Mouse (Mus musculus): ENCODE measurements around the gene Gm28372. TPM values are rescaled to one million over a fixed set of nuclear protein-coding genes. Genes with fewer than 3 reads are reported as not detected.

Gene Gm28372
- polyA plus RNA-seq, 1 experiment from 2014 or later, result 0.23 TPM

GRCm38 (mm10) chr2:130383895-130384294, 21.1 kb upstream of the Gm28372 start:
- Histone ChIP-seq H3K4me1 (ENCODE audit: control insufficient read depth, insufficient read depth, low read length) (no peaks in the 10 kb centered on the region), H3K27me3 (ENCODE audit: control insufficient read depth, insufficient read depth, low read length) (no peaks in the 10 kb centered on the region), H3K27ac (ENCODE audit: low read depth, low read length) (no peak overlapping the region), H3K36me3 (ENCODE audit: control insufficient read depth, insufficient read depth, low read length) (no peaks in the 10 kb centered on the region), H3K9ac (replicated peaks; ENCODE audit: low read depth, low read length) (no peak overlapping the region), H3K9me3 (ENCODE audit: control insufficient read depth, low read length) (no peaks in the 10 kb centered on the region), H3K4me2 (ENCODE audit: low read depth, low read length) (no peak overlapping the region), H3K4me3 (ENCODE audit: low read depth, low read length) (no peak overlapping the region)
- 72% methylated on average over 6 of the region's 6 CpGs for WGBS
- ATAC-seq (ENCODE audit: low read depth), result no peak

DNA sequence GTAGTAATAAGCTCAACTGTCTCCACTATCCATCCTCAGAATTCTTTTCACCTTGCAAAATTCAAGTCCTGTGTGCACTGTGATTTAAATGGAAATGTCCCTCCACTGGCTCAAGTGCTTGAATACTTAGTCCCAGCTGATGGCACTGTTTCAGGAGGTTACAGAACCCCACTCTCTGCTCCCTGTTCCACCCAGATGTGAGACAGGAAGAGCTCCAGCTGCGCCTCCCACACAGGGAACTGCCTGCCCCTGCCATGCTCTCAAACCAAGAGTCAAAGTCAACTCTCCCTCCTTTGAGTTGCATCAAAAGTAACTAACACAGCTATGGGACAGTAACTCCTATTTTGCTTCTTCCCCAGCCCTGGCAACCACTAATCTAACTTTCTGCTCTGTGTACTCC, 18.8 kb upstream of the Gm28372 start:
- no peaks in the 10 kb centered on the region for H3K4me1 ChIP-seq (ENCODE audit: control insufficient read depth, insufficient read depth, low read length)
- no peaks in the 10 kb centered on the region for H3K27me3 ChIP-seq (ENCODE audit: control insufficient read depth, insufficient read depth, low read length)
- no peaks in the 10 kb centered on the region for H3K36me3 ChIP-seq (ENCODE audit: control insufficient read depth, insufficient read depth, low read length)
- 70% methylated on average over 1 of the region's 1 CpGs for WGBS
- H3K27ac ChIP-seq (ENCODE audit: low read depth, low read length), result no peak overlapping the region
- no peak overlapping the region for H3K4me2 ChIP-seq (ENCODE audit: low read depth, low read length)
- no peaks in the 10 kb centered on the region for H3K9me3 ChIP-seq (ENCODE audit: control insufficient read depth, low read length)
- no peak overlapping the region for H3K4me3 ChIP-seq (ENCODE audit: low read depth, low read length)
- no peak overlapping the region for H3K9ac ChIP-seq (replicated peaks; ENCODE audit: low read depth, low read length)
- no peak for ATAC-seq (ENCODE audit: low read depth)

DNA sequence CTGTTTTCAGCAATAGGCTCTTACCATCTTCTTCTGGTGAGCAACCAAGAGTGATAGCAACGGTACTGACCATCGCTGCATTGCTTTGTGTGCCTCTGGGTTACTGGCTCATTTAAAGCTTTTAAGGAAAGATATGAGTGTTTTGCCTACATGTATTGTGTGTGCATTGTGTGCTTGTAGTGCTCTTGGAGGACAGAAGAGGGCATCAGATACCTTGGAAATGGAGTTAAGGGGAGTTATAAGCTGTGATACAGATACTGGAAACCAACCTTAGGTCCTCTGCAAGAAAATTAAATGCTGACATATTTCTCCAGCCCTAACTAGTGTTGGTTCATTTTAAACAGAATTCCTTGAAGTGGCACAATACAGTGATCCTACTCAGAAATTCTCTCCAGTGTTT, 16.2 kb upstream of the Gm28372 start:
- WGBS, result 77% methylated on average over 2 of the region's 2 CpGs
- H3K36me3 ChIP-seq (ENCODE audit: control insufficient read depth, insufficient read depth, low read length), result no peaks in the 10 kb centered on the region
- no peaks in the 10 kb centered on the region for H3K27me3 ChIP-seq (ENCODE audit: control insufficient read depth, insufficient read depth, low read length)
- H3K4me3 ChIP-seq (ENCODE audit: low read depth, low read length), result no peak overlapping the region
- ATAC-seq (ENCODE audit: low read depth), result no peak
- H3K27ac ChIP-seq (ENCODE audit: low read depth, low read length), result no peak overlapping the region
- H3K4me2 ChIP-seq (ENCODE audit: low read depth, low read length), result no peak overlapping the region
- no peak overlapping the region for H3K9ac ChIP-seq (replicated peaks; ENCODE audit: low read depth, low read length)
- no peaks in the 10 kb centered on the region for H3K4me1 ChIP-seq (ENCODE audit: control insufficient read depth, insufficient read depth, low read length)
- no peaks in the 10 kb centered on the region for H3K9me3 ChIP-seq (ENCODE audit: control insufficient read depth, low read length)

- no peaks in the 10 kb centered on the region for H3K27me3 ChIP-seq (ENCODE audit: control insufficient read depth, insufficient read depth, low read length)
- no peaks in the 10 kb centered on the region for H3K4me1 ChIP-seq (ENCODE audit: control insufficient read depth, insufficient read depth, low read length)
- WGBS, result 83% methylated on average over 11 of the region's 11 CpGs
- no peak overlapping the region for H3K4me2 ChIP-seq (ENCODE audit: low read depth, low read length)
- H3K4me3 ChIP-seq (ENCODE audit: low read depth, low read length), result no peak overlapping the region
- no peaks in the 10 kb centered on the region for H3K36me3 ChIP-seq (ENCODE audit: control insufficient read depth, insufficient read depth, low read length)
- H3K9me3 ChIP-seq (ENCODE audit: control insufficient read depth, low read length), result no peaks in the 10 kb centered on the region
- no peak overlapping the region for H3K9ac ChIP-seq (replicated peaks; ENCODE audit: low read depth, low read length)
- ATAC-seq (ENCODE audit: low read depth), result no peak
- H3K27ac ChIP-seq (ENCODE audit: low read depth, low read length), result no peak overlapping the region
These were observed 13.9 kb upstream of the Gm28372 start for GRCm38 (mm10) chr2:130390993-130391625.

- H3K4me2 ChIP-seq (ENCODE audit: low read depth, low read length), result no peak overlapping the region
- WGBS, result 90% methylated on average over 3 of the region's 3 CpGs
- no peak for ATAC-seq (ENCODE audit: low read depth)
- no peaks in the 10 kb centered on the region for H3K27me3 ChIP-seq (ENCODE audit: control insufficient read depth, insufficient read depth, low read length)
- H3K36me3 ChIP-seq (ENCODE audit: control insufficient read depth, insufficient read depth, low read length), result no peaks in the 10 kb centered on the region
- no peak overlapping the region for H3K9ac ChIP-seq (replicated peaks; ENCODE audit: low read depth, low read length)
- H3K27ac ChIP-seq (ENCODE audit: low read depth, low read length), result no peak overlapping the region
- peaks cover 8% of the 10 kb centered on the region; the same call in 1 of the 2 replicates for H3K4me1 ChIP-seq (ENCODE audit: control insufficient read depth, insufficient read depth, low read length)
- no peaks in the 10 kb centered on the region for H3K9me3 ChIP-seq (ENCODE audit: control insufficient read depth, low read length)
- no peak overlapping the region for H3K4me3 ChIP-seq (ENCODE audit: low read depth, low read length)
These were observed 12.2 kb upstream of the Gm28372 start for GRCm38 (mm10) chr2:130392836-130393235.

DNA sequence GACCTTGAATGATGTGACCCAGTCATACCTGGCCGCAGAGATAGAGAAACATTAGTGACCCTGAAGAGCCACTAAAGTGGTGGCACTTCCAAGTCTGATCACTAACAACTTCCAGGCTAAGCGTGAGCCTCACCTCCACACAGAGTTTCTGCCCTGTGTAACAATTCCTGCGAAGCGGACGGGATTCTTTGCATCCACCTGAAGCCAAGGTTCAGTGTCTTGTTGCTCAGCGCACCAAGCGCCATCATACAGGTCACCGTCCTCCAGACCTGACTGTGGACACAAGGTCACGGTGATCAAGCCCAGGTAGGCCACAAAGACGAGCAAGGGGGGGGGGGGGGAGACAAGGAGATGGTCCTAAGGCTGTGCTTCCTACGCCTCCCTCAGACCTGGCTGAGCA, 9.3 kb upstream of the Gm28372 start:
- Histone ChIP-seq H3K4me1 (ENCODE audit: control insufficient read depth, insufficient read depth, low read length) (peaks cover 8% of the 10 kb centered on the region; the same call in 1 of the 2 replicates), H3K27me3 (ENCODE audit: control insufficient read depth, insufficient read depth, low read length) (no peaks in the 10 kb centered on the region), H3K27ac (ENCODE audit: low read depth, low read length) (no peak overlapping the region), H3K9me3 (ENCODE audit: control insufficient read depth, low read length) (no peaks in the 10 kb centered on the region), H3K4me2 (ENCODE audit: low read depth, low read length) (no peak overlapping the region), H3K9ac (replicated peaks; ENCODE audit: low read depth, low read length) (no peak overlapping the region), H3K36me3 (ENCODE audit: control insufficient read depth, insufficient read depth, low read length) (no peaks in the 10 kb centered on the region), H3K4me3 (ENCODE audit: low read depth, low read length) (no peak overlapping the region)
- ATAC-seq (ENCODE audit: low read depth), result no peak
- 96% methylated on average over 11 of the region's 11 CpGs for WGBS

GRCm38 (mm10) chr2:130397186-130397985, 7.7 kb upstream of the Gm28372 start, which contains the start of gene Cpxm1:
Cpxm1 (minus strand) TSS chr2:130397574.
- H3K9me3 ChIP-seq (ENCODE audit: control insufficient read depth, low read length), result no peaks in the 10 kb centered on the region
- no peaks in the 10 kb centered on the region for H3K36me3 ChIP-seq (ENCODE audit: control insufficient read depth, insufficient read depth, low read length)
- no peaks in the 10 kb centered on the region for H3K27me3 ChIP-seq (ENCODE audit: control insufficient read depth, insufficient read depth, low read length)
- under 1% methylated on average over 44 of the region's 53 CpGs for WGBS
- ATAC-seq (ENCODE audit: low read depth), result peak; percentile 85
- peaks cover 8% of the 10 kb centered on the region; the same call in 1 of the 2 replicates for H3K4me1 ChIP-seq (ENCODE audit: control insufficient read depth, insufficient read depth, low read length)
- no peak within 1 kb of the TSS for H3K27ac ChIP-seq (ENCODE audit: low read depth, low read length)
- peak within 1 kb of the TSS; percentile 90 for H3K4me2 ChIP-seq (ENCODE audit: low read depth, low read length)
- peak within 1 kb of the TSS; percentile 68 for H3K9ac ChIP-seq (replicated peaks; ENCODE audit: low read depth, low read length)
- H3K4me3 ChIP-seq (ENCODE audit: low read depth, low read length), result peak within 1 kb of the TSS; percentile 46

DNA sequence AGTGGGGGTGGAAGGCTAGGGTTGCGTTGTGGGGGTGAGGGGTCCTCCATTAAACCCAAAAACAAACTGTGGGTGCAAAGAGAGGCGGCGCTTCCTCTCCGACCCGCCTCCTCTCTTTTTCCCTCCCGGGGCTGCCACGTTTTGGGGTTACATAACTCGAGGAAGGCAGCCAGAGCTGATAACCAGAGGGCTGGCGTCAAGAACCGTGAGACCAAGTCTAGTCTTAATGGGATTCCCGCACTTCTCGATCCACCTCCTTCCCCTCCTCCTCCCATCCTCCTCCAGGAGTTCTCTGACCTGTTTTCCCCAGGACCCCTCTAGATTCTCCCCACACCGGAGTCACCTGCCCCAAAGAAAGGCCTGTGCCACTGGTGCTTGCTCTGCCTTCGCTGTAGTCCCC, 6.9 kb upstream of the Gm28372 start:
- H3K36me3 ChIP-seq (ENCODE audit: control insufficient read depth, insufficient read depth, low read length), result no peaks in the 10 kb centered on the region
- H3K4me2 ChIP-seq (ENCODE audit: low read depth, low read length), result peak overlapping the region; percentile 90
- 14% methylated on average over 13 of the region's 14 CpGs for WGBS
- H3K4me1 ChIP-seq (ENCODE audit: control insufficient read depth, insufficient read depth, low read length), result peaks cover 8% of the 10 kb centered on the region; the same call in 1 of the 2 replicates
- no peak overlapping the region for H3K27ac ChIP-seq (ENCODE audit: low read depth, low read length)
- no peak for ATAC-seq (ENCODE audit: low read depth)
- H3K27me3 ChIP-seq (ENCODE audit: control insufficient read depth, insufficient read depth, low read length), result no peaks in the 10 kb centered on the region
- no peak overlapping the region for H3K4me3 ChIP-seq (ENCODE audit: low read depth, low read length)
- no peak overlapping the region for H3K9ac ChIP-seq (replicated peaks; ENCODE audit: low read depth, low read length)
- no peaks in the 10 kb centered on the region for H3K9me3 ChIP-seq (ENCODE audit: control insufficient read depth, low read length)

GRCm38 (mm10) chr2:130400046-130400445, 5.0 kb upstream of the Gm28372 start:
- no peaks in the 10 kb centered on the region for H3K9me3 ChIP-seq (ENCODE audit: control insufficient read depth, low read length)
- H3K4me3 ChIP-seq (ENCODE audit: low read depth, low read length), result no peak overlapping the region
- no peaks in the 10 kb centered on the region for H3K36me3 ChIP-seq (ENCODE audit: control insufficient read depth, insufficient read depth, low read length)
- H3K4me2 ChIP-seq (ENCODE audit: low read depth, low read length), result no peak overlapping the region
- H3K27ac ChIP-seq (ENCODE audit: low read depth, low read length), result no peak overlapping the region
- no peaks in the 10 kb centered on the region for H3K27me3 ChIP-seq (ENCODE audit: control insufficient read depth, insufficient read depth, low read length)
- H3K9ac ChIP-seq (replicated peaks; ENCODE audit: low read depth, low read length), result no peak overlapping the region
- WGBS, result 92% methylated on average over 1 of the region's 1 CpGs
- H3K4me1 ChIP-seq (ENCODE audit: control insufficient read depth, insufficient read depth, low read length), result peaks cover 8% of the 10 kb centered on the region; the same call in 1 of the 2 replicates
- no peak for ATAC-seq (ENCODE audit: low read depth)
